Mouse (Mus musculus) heart, postnatal 10 days (tissue): ENCODE results near the gene Itpr3. TPM values are rescaled to one million over a fixed set of nuclear protein-coding genes. Genes with fewer than 3 reads are reported as not detected.

ENCODE experiments used
- DNase-seq, 2 experiments: peaks; one replicate each; pipeline ENCODE4 v3.0.0; 2021
- intact Hi-C: fragments of 180-260 bp; cut with DNase I; formaldehyde crosslinking; loops from one replicate; pipeline ENCODE4 v1.15.1; 2025
- total RNA-seq, 2 experiments: library from RNA; stranded (reverse); gene quantifications; 2 replicates each; pipeline ENCODE4 v1.2.3; 2021

Gene Itpr3
- total RNA-seq, 2 experiments from 2014 or later: 8.0 to 9.0 TPM

DNA sequence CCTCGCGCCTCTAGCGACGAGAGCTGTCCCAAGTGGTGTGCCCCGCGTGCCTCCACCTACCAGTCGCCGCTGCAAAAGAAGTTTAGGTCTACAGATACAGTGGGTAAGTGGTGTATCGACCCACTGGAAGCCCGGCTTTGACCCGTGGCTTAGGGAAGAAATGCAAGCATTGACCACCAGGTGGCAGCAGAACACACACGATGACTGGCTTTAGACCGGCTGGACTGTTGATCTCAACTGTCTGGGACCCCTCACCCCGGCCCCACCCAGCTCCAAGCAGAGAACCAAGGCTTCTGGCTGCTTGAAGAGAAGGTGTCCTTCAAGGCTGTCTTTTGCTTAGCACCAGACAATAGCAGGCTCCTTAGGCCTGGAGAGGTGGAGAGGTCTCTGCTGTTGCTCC, 24.2 kb upstream of the Itpr3 start:
- intact Hi-C loops: loop anchor here (1.0 to 5.0 kb wide), 6 partner anchors 52 to 489 kb away; partner anchors contain the start of genes Grm4 and Lemd2
- peak; percentile 85 to 92 for DNase-seq

DNA sequence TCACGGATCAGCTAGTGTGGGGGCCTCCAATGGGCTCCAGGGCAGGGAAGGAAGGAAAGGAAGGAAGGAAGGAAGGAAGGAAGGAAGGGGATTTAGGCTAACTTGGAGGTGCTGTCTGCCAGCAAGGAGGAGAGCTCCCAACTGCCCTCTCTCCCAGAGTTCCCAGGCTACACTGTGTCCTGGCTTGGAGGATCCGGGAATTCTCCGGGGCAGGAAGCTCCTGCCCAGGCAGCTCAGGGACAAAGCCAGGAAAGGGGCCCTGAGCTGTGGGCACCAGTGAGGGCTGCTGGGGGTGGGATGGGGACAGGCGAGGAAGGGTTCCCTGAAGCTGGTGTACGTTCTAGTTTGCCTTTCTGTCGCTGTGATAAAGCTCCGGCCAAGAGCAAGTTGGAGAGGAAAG, 20.6 kb upstream of the Itpr3 start:
- no peak for DNase-seq
- intact Hi-C loops: no loop called here

DNA sequence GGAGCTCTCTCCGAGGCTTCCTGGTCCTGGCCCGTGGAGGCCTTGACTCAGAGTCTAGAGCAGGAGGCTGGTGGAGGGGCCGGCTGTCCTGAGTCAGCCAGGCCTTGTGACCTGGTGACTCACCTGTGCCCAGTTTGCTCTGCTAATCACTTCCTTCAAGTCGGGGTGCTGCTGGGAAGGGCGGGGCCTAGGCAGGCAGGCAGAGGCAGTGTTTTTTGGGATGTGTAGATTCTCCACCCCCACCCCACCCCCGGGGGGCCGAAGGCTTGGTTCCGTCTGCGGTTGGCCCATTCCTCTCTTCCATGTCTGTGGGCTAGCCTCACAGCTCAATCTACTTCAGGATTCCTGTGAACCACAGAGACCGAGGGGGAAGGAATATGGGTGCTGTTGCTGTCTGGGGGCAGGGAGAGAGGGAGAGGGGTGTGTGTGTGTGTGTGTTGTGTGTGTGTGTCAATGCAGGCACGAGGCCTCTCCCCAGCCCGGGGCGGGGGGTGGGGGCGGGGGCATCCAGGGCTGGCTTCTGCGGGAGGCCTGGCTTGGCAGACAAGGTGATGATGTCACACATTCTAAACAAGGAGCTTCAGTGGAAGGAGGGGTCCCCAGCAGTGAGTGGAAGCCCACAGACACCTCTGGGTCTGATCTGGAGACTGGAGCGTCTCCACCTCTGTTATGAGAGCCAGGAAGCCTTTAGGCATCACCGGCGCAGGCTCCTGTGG, 18.6 kb upstream of the Itpr3 start:
- DNase-seq: no peak
- intact Hi-C loops: no loop called here

DNA sequence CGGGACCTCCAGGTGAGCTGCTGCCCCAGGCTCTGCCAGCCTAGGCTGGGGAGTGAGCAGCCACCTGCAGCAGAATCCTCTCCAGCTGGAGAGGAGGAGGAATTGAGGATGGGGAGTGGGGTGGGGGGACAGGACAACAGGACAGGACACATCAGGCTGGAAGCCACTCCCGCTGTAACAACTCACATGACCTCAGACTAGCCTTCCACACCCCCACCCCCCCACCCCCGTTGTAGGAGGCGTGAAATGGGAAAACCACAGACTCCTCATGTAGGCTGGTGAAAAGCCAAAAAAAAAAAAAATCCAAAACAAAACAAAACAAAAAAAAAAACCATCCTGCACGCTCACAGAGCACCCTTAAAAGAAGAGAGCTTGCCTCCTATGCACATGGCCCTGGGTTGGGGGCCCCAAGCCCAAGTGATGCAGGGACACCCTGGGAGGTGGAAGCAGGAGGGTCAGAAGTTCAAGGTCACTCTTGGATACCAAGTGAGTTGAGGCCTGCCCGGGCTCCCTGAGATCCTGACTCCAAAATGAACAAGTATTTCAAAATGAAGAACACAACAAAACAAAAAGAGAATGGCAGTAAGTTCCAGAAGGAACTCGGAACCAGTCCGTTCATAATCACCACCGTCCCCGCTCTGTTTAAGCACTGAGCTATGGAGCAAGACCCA, 17.5 kb upstream of the Itpr3 start:
- intact Hi-C loops: no loop called here
- no peak for DNase-seq

DNA sequence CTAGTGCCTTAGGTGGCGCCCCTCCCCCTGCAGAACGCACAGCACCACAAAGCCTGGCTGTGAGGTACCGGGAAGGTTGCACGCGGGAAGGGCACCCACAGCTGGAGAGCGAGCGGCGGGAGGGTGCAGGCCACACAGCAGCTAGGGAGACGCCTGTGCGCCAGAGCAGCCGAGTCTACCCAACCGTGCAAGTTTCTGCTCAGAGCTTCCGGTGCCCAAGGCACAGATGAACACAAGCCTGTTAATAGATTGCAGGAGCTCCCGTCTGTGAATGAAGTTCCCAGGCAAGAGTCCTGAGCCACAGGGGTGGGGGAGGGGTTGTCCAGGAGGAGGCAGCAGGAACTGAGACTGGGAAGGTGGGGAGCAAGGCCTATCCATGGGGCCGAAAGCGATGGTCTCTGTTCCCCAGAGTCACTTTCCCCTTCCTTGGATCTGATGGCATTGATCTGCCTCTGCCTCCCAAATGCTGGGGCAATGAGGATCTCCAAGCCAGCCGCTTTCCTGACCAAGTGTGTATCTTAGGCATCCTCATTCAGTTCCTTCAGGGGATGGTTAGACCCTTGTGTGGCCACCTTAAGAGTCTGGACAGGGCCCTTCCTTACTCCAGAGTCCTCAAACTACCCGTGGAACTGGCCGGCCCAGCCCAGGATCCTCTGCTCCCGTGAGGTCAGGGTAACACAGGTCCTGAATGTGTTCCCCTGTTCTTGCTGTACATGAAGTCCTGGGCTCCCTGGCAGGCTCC, 16.6 kb upstream of the Itpr3 start:
- intact Hi-C loops: no loop called here
- no peak for DNase-seq

DNA sequence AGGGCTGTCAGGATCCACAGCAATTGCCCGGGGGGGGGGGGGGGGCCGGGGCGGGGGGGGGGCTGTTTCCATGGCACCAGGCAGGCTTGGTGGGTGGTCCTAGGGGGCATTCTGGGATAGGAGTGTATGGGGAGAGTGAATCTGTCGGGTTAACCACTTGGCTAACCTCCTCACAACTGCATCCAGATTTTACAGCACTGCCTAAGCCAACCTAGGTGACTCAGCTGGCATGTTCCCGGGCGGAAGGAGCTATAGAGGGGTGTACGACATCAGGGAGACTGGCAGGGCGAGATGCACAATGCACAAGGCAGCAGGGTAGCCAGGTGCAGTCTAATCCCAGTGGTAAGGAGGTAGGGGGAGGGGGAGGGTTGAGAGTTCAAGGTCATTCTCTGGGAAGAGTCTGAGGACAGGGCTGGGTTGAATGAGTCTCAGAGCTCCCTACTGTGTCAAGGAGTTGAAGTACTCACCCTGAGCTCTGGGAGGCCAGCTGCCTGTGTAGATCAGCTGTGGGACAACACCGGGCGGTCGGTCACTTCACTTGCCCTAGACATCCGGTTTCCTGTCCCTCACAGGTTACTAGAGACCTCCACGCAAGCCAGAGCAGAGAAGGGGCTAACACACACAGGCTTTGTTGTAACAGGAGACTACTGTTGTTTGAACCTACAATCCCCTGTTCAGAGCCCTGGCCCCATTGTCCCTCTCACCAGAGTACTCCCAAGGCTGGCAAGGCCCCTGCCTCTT, 15.9 kb upstream of the Itpr3 start:
- intact Hi-C loops: no loop called here
- no peak for DNase-seq

DNA sequence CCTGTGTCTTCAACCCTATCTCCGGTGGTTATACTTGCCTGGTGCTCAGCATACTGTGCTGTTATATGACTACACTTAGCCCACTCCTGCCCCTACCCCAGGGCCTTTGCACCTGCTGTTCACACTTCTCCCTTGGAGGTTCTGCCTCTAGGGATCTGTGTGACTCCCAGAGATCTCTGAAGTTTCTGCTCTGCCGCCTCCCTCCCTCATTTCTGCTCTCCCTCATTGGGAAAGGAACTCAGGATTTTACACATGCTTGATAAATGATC, 15.4 kb upstream of the Itpr3 start:
- no peak for DNase-seq
- intact Hi-C loops: no loop called here

DNA sequence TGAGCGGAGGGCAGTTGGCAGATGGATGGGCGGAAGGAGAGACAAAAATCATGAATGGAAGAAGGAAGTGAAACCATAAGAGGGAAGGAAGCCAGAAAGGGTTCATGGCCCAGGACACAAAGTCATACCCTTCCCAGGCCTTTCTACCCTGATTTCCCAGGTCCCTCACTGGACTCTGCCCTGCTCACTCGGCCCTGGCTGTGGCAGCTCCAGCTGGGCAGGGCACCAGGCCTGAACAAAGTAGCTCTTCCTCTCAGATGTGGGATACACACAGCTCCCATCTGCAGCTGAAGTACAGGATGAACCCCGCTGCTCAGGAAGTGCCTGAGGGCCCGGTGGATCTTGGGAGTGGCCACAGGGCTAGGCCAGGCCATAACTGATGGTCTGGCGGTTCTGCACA, 14.3 kb upstream of the Itpr3 start:
- intact Hi-C loops: no loop called here

DNA sequence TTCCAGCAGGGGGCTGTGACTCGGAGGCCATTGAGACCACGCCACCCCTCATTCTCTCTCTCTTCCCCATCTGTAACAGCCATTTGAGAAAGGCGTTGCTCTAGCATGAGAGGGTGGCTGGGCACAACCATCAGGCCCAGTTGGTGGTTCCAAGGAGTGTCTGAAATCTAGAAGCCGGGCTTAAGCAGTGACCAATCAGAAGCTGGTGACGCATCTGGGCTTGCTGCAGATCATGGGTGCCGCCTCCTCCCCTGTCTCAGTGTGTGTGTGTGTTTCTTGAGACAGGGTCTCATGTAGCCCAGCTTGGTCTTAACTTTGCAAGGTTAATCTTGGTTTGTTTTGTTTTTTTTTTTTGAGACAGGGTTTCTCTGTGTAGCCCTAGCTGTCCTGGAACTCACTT, 11.9 kb upstream of the Itpr3 start:
- DNase-seq: no peak
- intact Hi-C loops: no loop called here

More for the DNA sequence above, 14.3 kb upstream of the Itpr3 start:
- DNase-seq: no peak

DNA sequence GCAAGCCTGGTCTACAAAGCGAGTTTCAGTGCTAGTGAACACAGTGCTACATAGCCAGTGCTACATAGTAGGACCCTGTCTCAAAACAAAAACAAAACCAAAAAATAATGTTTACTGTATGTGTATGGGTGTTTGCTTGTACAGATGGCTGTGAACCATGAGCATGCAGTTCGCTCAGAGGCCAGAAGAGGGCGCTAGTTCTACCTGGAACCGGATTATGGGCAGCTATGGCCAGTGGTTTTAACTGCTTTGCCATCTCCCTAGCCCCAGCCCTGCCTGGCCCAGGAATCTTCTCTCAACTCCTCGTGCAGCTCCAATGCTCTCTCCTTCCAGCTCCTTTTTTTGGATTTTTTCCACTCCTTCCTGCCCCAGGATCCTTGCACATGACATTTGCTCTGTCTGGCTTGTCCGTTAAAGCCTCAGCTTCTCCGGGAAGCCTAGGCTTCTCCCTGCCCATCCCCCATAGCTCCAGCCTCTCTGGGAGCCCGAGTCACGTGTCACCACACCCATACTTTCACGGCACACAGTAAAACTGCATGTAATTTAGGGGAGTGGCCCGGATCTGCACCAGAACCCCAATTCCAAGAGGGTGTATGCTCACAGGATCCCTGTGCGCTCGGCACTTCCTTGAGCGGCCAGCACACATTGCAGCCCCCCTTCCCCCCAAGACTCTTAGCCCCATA, 9.2 kb upstream of the Itpr3 start:
- intact Hi-C loops: no loop called here

DNA sequence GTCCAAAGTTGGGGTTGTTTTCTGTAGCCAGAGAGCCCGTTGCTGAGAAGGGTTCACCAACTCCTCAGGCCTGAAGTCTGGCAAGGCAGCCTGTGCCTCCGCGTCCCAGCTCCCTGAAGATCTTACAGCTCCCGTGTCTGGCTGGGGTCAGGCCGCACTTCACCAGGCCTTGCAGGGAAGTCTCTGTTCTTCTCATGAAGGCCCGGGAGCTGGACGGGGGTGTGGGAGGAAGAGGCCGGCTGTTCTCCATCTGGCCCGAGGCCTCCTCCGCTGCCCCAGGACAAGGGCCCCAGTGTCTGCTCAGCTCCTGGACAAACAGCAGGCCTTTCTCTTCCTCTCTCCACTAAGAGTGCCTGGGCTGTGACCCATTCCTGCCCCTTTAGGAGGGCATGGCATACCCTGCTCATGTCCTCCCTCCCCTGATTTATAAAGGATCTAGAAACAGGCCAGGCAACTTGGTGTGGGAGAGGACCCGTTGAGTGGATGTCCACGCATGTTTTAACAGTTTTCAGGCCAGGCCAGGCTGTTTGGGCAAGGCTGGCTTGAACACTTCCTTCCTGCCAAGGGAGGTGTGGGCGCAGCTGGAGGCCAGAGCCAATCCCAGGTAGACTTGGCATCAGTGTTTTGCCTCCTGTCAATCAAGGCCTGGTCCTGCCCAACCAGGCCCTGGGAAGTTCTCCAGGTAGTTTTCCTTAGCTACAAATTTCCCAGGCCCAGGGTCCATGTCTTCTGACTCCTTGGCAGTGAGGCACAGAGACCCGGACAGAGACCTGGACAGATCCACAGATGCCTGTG, 8.5 kb upstream of the Itpr3 start:
- intact Hi-C loops: no loop called here
- peak; percentile 49 to 58 for DNase-seq

More for the DNA sequence above, 9.2 kb upstream of the Itpr3 start:
- no peak for DNase-seq

DNA sequence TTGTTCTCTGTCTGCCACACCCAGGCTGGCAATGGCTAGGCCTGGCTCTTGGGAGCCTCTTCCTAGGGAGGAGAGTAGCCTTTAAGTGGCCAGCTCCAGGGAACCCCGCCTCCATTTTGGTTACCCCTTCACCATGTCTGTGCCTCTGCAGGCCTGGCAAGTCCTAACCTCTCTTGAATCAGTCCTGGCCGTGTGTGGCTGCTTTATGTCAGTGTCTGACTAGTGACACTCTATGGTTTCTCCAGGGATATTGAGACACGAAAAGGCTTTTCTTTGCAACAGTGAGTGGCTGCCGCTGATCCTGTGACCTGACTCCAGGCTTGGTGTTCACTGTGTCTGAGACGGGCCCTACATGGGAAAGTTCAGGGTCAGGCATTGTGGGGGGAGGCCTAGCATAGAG, 6.3 kb upstream of the Itpr3 start:
- intact Hi-C loops: no loop called here
- DNase-seq: no peak

DNA sequence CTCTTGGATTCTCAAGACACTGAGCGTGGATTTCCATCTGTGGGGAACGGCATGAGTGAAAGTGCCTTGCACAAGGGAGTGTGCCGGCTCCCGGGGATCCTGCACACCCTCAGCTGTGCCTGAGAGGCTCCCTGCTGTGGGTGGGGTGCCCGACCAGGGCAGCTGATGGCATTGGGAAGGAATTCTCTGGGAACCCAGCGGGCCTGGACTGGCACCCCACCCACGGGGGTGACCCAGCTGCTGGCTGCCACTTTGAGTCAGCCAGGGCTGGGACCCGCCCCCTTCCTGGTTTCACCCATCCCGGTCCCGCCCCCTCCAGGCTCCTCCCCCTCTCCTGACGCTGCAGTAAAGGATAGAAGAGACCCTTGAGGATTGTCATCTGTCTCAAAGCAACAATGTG, 5.6 kb upstream of the Itpr3 start:
- intact Hi-C loops: no loop called here
- peak; percentile 38 to 46 for DNase-seq

DNA sequence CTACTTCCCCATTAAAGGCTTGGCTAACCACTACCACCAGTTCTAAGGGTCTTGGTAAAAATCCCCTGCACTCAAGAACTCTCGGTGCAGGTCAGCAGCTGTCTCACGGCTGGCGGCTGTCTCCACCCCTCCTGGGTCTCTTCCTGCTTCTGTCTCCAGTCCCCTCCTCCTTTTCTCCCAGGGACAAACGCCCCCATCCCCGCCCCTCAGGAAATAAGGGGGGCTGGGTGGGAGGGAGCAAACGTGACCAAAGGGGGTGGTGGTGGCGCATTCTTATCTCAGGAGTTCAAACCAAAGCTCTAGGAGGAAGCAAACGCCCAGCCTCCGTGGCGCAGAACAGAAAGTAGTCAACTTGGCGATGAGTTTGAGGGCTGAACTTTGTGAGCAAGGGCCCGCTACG, 934 bp upstream of the Itpr3 start:
- DNase-seq: peak; percentile 77
- intact Hi-C loops: no loop called here

DNA sequence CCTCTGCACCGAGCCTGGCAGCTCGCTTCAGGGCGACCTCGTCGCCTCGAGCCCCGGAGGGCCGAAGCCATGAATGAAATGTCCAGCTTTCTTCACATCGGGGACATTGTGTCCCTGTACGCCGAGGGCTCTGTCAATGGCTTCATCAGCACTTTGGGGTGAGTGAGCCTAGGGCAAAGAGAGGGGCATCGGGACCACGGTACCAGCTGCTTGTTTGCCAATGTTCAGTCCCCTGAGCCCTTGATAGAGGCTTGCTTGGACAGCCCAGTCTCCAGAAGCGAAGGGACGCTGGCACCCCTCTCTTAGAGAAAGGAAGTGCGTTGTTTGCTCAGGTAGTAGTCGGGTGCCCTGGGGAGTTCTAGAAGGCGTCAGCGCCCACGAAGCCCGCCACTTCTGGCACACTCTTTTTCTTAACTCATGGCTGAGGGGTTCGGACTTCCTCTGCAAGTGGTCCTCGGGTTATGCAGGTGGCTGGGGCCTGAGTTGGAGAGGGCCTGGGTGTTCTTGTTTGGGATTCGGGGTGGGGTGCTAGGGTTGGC, 482 bp downstream of the Itpr3 start:
- no peak for DNase-seq
- intact Hi-C loops: no loop called here

DNA sequence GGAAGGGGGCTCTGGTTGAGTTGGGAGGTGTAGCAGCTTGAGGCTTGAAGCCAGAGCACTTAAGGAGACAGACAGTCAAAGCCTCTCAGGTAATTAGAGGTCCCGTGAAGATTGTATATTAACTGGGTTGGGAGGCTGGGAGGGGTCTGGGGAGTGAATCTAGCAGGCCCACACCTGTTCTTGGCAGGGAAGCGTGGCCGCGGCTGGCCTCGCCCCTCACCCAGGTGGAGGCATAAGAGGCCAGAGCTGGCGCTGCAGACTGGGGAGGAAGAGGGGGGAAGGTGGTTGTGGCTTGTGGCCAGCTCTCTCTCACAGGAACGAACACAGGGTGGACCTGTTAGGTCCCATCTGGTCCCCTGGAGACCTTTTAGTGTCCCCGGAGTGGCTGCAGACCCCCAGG, 3.6 kb downstream of the Itpr3 start:
- intact Hi-C loops: no loop called here
- no peak for DNase-seq

DNA sequence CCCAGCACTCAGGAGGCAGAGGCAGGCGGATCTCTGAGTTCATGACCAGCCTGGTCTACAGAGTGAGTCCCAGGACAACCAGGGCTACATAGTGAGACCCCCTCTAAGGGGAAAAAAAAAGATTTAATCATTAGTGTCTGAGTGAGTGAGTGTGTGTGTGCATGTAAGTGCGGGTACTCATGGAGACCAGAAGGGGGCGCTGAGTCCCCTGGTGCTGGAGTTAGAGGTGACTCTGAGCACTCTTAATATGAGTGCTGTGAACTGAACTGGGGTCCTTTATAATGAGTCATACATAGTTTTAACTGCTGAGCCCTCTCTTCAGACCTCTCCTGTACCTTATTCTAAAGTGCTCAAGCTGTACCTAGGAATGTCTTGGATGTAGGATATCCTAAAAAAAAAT, 4.6 kb downstream of the Itpr3 start:
- intact Hi-C loops: no loop called here
- DNase-seq: no peak

DNA sequence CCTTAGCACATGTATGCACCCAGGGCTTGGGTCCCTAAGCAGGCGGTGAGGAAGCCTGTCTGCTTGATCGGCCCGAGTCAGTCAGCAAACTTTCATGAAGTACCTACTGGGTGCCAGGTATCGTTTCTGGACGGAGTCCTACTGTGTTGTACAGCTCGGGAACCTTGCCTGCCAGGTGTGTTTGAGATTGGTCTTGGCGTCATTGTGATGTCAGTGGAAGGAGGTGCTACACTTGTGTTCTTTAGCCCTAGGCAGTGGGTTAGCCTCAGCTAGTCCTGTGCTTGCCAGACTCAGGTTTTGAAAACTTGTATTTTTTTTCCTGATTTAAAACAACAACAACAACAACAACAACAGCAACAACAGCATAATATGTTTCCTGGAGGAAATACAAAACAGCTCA, 5.6 kb downstream of the Itpr3 start:
- intact Hi-C loops: no loop called here
- DNase-seq: no peak

DNA sequence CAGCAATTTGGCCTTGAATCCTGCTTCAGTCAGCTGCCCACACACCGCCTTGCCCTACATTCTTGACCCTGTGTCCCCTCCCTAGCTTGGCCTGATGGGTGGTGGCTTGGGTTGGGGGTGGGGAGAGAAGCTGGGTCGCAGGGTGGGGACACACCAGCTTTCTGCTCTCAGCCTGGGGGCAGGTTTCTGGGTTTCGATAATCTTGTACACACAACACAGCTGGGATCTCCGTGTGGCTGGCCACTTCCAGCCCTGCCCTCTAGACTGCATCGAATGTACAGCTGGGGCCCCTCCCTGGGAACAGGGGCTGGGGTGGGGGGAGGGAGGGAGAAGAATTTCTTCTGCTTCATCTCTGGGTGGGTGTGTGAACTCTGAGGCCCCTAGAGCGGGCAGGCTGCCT, 6.6 kb downstream of the Itpr3 start:
- intact Hi-C loops: no loop called here
- DNase-seq: no peak

DNA sequence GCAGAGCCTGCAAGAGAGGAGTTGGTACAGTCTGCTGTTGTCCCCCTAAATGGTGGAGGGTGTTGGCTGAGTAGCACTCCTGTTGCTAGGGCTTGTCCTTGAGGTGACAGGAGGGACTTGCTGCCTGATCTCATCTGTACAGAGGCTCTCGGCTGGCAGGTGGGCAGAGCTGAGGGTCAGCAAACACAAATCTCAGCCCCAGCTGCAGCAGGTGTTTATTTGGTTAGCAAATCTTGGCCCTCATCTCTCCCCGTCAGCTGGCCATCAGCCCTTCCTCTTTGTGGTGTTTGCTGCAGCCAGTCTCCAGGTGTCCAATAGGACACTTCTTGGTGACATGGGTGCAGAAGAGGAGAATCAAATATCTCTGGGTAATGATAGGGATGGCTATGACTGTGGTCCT, 7.1 kb downstream of the Itpr3 start:
- DNase-seq: no peak
- intact Hi-C loops: no loop called here
